Mouse (Mus musculus) heart, adult 18-20 months (tissue): ENCODE results near the gene Olfr912. TPM values are rescaled to one million over a fixed set of nuclear protein-coding genes. Genes with fewer than 3 reads are reported as not detected.

ENCODE experiments used
- DNase-seq, 2 experiments: peaks; one replicate each; pipeline ENCODE4 v3.0.0; 2021 to 2022; ENCODE audit warnings: mixed read lengths in 1 of 2
- long read RNA-seq, 2 experiments: library from polyadenylated mRNA; stranded (forward); transcript quantifications; one replicate each; pipeline ENCODE4 v2.0.0; 2021
- total RNA-seq, 2 experiments: library from RNA; stranded (reverse); gene quantifications; 2 replicates each; pipeline ENCODE4 v1.2.3; 2021

The Olfr912 gene
- not detected for total RNA-seq
- long read RNA-seq, experiment 1 = 0 reads
- long read RNA-seq, experiment 2 = 0 reads

GRCm38 (mm10) chr9:38579878-38580277 is at the start of gene Olfr912:
Gene Olfr912, plus strand, starts transcription at chr9:38580178.
- no peak for DNase-seq

- DNase-seq = no peak
Observed at GRCm38 (mm10) chr9:38537549-38537948, 42.4 kb upstream of the Olfr912 start, which contains the start of gene Olfr910. Gene Olfr910, plus strand, starts transcription at chr9:38537849.

DNA sequence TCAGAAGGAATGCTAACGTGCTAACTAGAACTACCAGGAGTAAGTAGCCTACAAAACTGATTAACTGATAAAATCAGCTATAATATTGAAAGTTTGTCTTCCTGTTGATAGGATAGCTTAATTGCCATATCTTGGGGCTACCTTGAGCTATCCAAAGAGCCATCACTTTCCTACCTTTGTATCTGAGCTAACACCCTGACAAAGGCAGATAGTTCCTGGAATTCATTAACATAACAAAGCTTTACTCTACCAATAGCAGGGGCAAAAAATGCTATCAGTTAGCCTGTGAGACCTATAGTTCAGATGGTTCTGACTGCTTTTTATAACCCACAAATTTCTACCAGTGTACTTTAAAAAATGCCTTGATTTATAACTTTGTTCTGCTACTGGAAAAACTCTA is 11.1 kb downstream of the Olfr912 start:
- no peak for DNase-seq

DNA sequence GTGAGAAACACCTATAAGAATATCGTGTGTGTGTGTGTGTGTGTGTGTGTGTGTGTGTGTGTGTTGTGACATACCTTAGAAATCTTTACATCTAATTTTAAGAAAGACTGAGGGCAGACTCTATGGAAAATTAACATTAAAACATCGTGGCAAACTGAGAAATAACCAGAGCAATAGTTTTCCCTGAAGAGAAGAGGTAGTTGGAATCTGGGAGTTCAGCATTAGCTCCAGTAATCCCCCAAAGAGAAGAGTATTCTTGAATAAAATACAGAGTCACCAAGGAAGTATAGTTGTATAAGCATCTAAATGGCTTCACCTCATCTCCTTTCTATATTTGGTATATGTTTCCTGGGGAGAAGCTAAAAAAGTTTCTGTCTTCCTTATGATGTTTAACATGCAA is 12.5 kb downstream of the Olfr912 start, which contains the start of gene Olfr913:
TSS of gene Olfr913 (plus strand) at position 301 of the 400 bp plus-strand sequence.
- DNase-seq = no peak

DNA sequence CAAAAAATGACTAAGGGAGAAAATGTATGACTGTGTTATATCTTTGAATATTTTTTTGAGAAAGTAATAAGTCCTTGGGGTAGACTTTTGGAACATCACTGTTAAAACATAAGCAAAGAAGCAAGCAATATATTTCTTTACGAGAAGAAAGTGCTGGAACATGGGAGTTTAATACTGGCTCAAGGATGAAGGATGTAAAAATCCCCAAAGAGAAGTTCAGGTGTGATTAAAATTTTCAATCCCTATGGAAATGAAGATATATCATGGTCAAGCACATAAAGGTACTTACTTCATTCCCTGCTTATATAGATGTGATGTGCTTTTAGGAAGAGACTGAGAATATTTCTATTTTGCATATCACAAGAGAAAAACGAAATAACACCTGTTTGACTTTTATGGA is 24.8 kb downstream of the Olfr912 start, which contains the start of gene Olfr914:
TSS of gene Olfr914 (plus strand) at position 301 of the 400 bp plus-strand sequence.
- no peak for DNase-seq

- DNase-seq = no peak
Observed at GRCm38 (mm10) chr9:38632406-38632805, 52.4 kb downstream of the Olfr912 start.

Other genes with a start within 250 kb of the Olfr912 start
- gene Olfr898, start 231.8 kb upstream of the Olfr912 start, total RNA-seq = not detected
- gene Olfr250, start 213.3 kb upstream of the Olfr912 start, total RNA-seq = not detected
- gene Olfr251, start 203.1 kb upstream of the Olfr912 start, total RNA-seq = not detected
- not detected for gene Olfr147, start 178.5 kb upstream of the Olfr912 start, total RNA-seq
- not detected for gene Olfr901, start 150.7 kb upstream of the Olfr912 start, total RNA-seq
- not detected for gene Olfr902, start 132.5 kb upstream of the Olfr912 start, total RNA-seq
- gene Olfr904, start 117.0 kb upstream of the Olfr912 start, total RNA-seq = not detected
- gene Olfr905, start 109.1 kb upstream of the Olfr912 start, total RNA-seq = not detected
- gene Olfr906, start 93.1 kb upstream of the Olfr912 start, total RNA-seq = not detected
- not detected for gene Olfr907, start 84.4 kb upstream of the Olfr912 start, total RNA-seq
- not detected for gene Olfr911-ps1, start 58.6 kb upstream of the Olfr912 start, total RNA-seq
- gene Olfr910, start 42.3 kb upstream of the Olfr912 start, total RNA-seq = not detected
- not detected for gene Olfr913, start 12.6 kb downstream of the Olfr912 start, total RNA-seq
- not detected for gene Olfr914, start 24.9 kb downstream of the Olfr912 start, total RNA-seq
- not detected for gene Olfr916, start 79.7 kb downstream of the Olfr912 start, total RNA-seq
- not detected for gene Olfr917, start 85.7 kb downstream of the Olfr912 start, total RNA-seq
- gene Olfr918, start 94.4 kb downstream of the Olfr912 start, total RNA-seq = not detected
- gene Olfr919, start 123.5 kb downstream of the Olfr912 start, total RNA-seq = not detected
- gene Vwa5a, start 138.1 kb downstream of the Olfr912 start, total RNA-seq = 10 to 100 TPM; 21.9 to 27.3 TPM
- gene Olfr920, start 172.1 kb downstream of the Olfr912 start, total RNA-seq = under 1 TPM; 0.05 TPM
- not detected for gene Olfr921, start 192.9 kb downstream of the Olfr912 start, total RNA-seq
- not detected for gene Olfr922, start 234.4 kb downstream of the Olfr912 start, total RNA-seq
- gene Olfr923, start 246.4 kb downstream of the Olfr912 start, total RNA-seq = not detected